Mouse (Mus musculus): Measurements from ENCODE around the gene Kcnf1. TPM values are rescaled to one million over a fixed set of nuclear protein-coding genes. Genes with fewer than 3 reads are reported as not detected.

Kcnf1 gene
- polyA plus RNA-seq, 1 experiment from 2014 or later, result 0.08 TPM

GRCm38 (mm10) chr12:17170406-17170805, 6.3 kb downstream of the Kcnf1 start:
- H3K27me3 ChIP-seq (replicated peaks; ENCODE audit: insufficient read depth, low read length), result peaks cover 12% of the 10 kb centered on the region
- 84% methylated on average over 10 of the region's 10 CpGs for WGBS
- no peaks in the 10 kb centered on the region for H3K9me3 ChIP-seq (ENCODE audit: low read length)
- no peak overlapping the region for H3K4me3 ChIP-seq (ENCODE audit: low read depth, low read length)
- DNase-seq (ENCODE audit: low spot score) (no peak), ATAC-seq (no peak)
- no peak overlapping the region for H3K9ac ChIP-seq (replicated peaks; ENCODE audit: low read depth)
- TF ChIP-seq CTCF (IDR thresholded peaks at IDR 0.05) (no peak), EP300 (IDR thresholded peaks at IDR 0.05) (no peak)
- H3K27ac ChIP-seq (ENCODE audit: low read length), result no peak overlapping the region
- H3K4me1 ChIP-seq (ENCODE audit: insufficient read depth, low read depth, low read length), result no peaks in the 10 kb centered on the region
- H3K4me2 ChIP-seq (replicated peaks; ENCODE audit: low read depth, low read length), result no peak overlapping the region
- no peaks in the 10 kb centered on the region for H3K36me3 ChIP-seq (ENCODE audit: insufficient read depth, low read length)

DNA sequence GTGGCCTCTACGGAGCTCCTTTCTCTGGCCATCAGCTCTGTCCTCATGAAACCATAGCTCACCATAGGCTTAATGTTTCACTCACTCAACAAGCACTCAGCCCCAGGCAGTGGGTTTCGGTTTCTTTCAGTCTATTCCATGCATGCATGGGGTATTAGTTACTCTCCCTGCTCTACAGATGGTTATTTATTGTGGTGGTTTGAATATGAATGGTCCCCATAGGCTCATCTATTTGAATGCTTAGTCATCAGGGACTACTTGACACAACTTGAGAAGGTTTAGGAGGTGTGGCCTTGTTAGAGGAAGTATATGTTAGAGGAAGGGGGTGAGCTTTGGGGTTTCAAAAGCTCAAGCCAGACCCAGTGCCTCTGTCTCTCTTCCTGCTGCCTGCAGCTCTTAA, 10.6 kb downstream of the Kcnf1 start:
- WGBS, result 87% methylated on average over 2 of the region's 2 CpGs

DNA sequence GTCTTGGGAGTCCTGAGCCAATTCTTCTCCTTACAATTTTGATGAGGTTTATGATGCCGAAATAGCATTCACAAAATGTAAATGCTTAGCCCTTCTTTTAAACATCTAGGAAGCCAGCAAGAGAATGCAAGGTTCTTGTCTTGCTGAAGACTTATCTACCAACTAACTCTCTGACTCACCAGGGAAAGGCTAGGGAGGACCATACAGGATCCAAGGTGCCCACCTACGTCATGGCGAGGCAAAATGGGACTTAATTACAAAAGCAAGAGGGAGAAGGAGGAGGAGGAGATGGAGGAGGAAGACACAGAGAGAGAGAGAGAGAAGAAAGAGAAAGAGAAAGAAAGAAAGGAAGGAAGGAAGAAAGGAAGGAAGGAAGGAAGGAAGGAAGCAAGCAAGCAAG, 12.7 kb downstream of the Kcnf1 start:
- ATAC-seq, result no peak
- Histone ChIP-seq H3K27me3 (replicated peaks; ENCODE audit: insufficient read depth, low read length) (no peaks in the 10 kb centered on the region), H3K9ac (replicated peaks; ENCODE audit: low read depth) (no peak overlapping the region), H3K27ac (ENCODE audit: low read length) (no peak overlapping the region), H3K4me3 (ENCODE audit: low read depth, low read length) (no peak overlapping the region), H3K9me3 (ENCODE audit: low read length) (no peaks in the 10 kb centered on the region), H3K36me3 (ENCODE audit: insufficient read depth, low read length) (no peaks in the 10 kb centered on the region), H3K4me1 (ENCODE audit: insufficient read depth, low read depth, low read length) (no peaks in the 10 kb centered on the region), H3K4me2 (replicated peaks; ENCODE audit: low read depth, low read length) (no peak overlapping the region)
- WGBS, result 92% methylated on average over 3 of the region's 3 CpGs
- TF ChIP-seq CTCF (IDR thresholded peaks at IDR 0.05) (no peak), EP300 (IDR thresholded peaks at IDR 0.05) (no peak)
- DNase-seq (ENCODE audit: low spot score), result no peak

More for the DNA sequence above, 10.6 kb downstream of the Kcnf1 start:
- TF ChIP-seq EP300 (IDR thresholded peaks at IDR 0.05) (no peak), CTCF (IDR thresholded peaks at IDR 0.05) (no peak)
- Histone ChIP-seq H3K9me3 (ENCODE audit: low read length) (no peaks in the 10 kb centered on the region), H3K4me1 (ENCODE audit: insufficient read depth, low read depth, low read length) (no peaks in the 10 kb centered on the region), H3K9ac (replicated peaks; ENCODE audit: low read depth) (no peak overlapping the region), H3K4me3 (ENCODE audit: low read depth, low read length) (no peak overlapping the region), H3K27ac (ENCODE audit: low read length) (no peak overlapping the region), H3K27me3 (replicated peaks; ENCODE audit: insufficient read depth, low read length) (no peaks in the 10 kb centered on the region), H3K4me2 (replicated peaks; ENCODE audit: low read depth, low read length) (no peak overlapping the region), H3K36me3 (ENCODE audit: insufficient read depth, low read length) (no peaks in the 10 kb centered on the region)
- ATAC-seq (no peak), DNase-seq (ENCODE audit: low spot score) (no peak)

DNA sequence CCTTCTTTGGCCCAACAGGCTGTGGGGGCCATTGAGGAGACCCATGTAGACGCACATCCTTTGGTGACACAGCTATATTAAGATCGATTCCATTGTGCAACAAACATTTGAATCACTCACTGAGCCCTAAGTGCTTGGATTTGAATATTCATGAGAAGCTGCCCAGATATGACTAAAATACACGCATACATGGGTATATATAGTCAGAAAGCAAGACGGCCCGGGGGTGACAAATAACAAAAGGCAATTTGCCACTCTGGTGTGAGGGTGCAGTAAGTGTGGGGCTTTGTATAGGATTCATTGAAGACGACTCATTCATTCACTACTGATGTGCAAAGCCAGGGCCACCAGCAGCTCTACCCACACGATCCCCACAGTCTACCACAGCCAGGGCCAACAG, 17.1 kb downstream of the Kcnf1 start:
- no peaks in the 10 kb centered on the region for H3K4me1 ChIP-seq (ENCODE audit: insufficient read depth, low read depth, low read length)
- TF ChIP-seq EP300 (IDR thresholded peaks at IDR 0.05) (no peak), CTCF (IDR thresholded peaks at IDR 0.05) (no peak)
- no peak for ATAC-seq
- H3K27me3 ChIP-seq (replicated peaks; ENCODE audit: insufficient read depth, low read length), result no peaks in the 10 kb centered on the region
- no peak overlapping the region for H3K4me2 ChIP-seq (replicated peaks; ENCODE audit: low read depth, low read length)
- H3K4me3 ChIP-seq (ENCODE audit: low read depth, low read length), result no peak overlapping the region
- H3K9ac ChIP-seq (replicated peaks; ENCODE audit: low read depth), result no peak overlapping the region
- 85% methylated on average over 7 of the region's 7 CpGs for WGBS
- no peak overlapping the region for H3K27ac ChIP-seq (ENCODE audit: low read length)
- H3K36me3 ChIP-seq (ENCODE audit: insufficient read depth, low read length), result no peaks in the 10 kb centered on the region
- H3K9me3 ChIP-seq (ENCODE audit: low read length), result no peaks in the 10 kb centered on the region
- no peak for DNase-seq (ENCODE audit: low spot score)

DNA sequence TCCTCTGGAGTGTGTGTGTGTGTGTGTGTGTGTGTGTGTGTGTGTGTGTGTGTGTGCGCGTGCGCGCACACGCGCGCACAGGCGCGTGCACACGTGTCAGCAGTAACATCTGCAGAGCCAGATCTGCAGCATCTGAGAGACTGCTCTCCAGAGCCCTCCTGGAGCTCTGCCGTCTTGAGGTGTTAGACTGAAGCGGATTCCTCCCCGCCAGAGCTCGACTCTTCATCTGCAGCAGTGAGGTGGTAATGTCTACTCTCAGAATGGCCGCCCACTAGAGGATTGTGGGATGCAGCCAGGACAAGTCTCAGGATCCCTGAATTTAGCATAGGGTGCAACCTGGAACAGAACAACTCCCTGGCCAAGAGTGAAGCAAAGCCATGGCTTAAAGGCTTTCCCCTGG, 19.1 kb downstream of the Kcnf1 start:
- H3K27ac ChIP-seq (ENCODE audit: low read length), result no peak overlapping the region
- no peak overlapping the region for H3K4me2 ChIP-seq (replicated peaks; ENCODE audit: low read depth, low read length)
- TF ChIP-seq EP300 (IDR thresholded peaks at IDR 0.05) (no peak), CTCF (IDR thresholded peaks at IDR 0.05) (no peak)
- H3K36me3 ChIP-seq (ENCODE audit: insufficient read depth, low read length), result no peaks in the 10 kb centered on the region
- DNase-seq (ENCODE audit: low spot score) (no peak), ATAC-seq (no peak)
- no peaks in the 10 kb centered on the region for H3K27me3 ChIP-seq (replicated peaks; ENCODE audit: insufficient read depth, low read length)
- H3K4me1 ChIP-seq (ENCODE audit: insufficient read depth, low read depth, low read length), result no peaks in the 10 kb centered on the region
- no peaks in the 10 kb centered on the region for H3K9me3 ChIP-seq (ENCODE audit: low read length)
- WGBS, result 88% methylated on average over 15 of the region's 15 CpGs
- H3K9ac ChIP-seq (replicated peaks; ENCODE audit: low read depth), result no peak overlapping the region
- H3K4me3 ChIP-seq (ENCODE audit: low read depth, low read length), result no peak overlapping the region

GRCm38 (mm10) chr12:17155781-17156180, 20.9 kb downstream of the Kcnf1 start:
- H3K27ac ChIP-seq (ENCODE audit: low read length), result no peak overlapping the region
- DNase-seq (ENCODE audit: low spot score), result no peak
- TF ChIP-seq EP300 (IDR thresholded peaks at IDR 0.05), result no peak
- TF ChIP-seq CTCF (IDR thresholded peaks at IDR 0.05), result no peak
- WGBS, result 59% methylated on average over 1 of the region's 1 CpGs
- no peak overlapping the region for H3K4me2 ChIP-seq (replicated peaks; ENCODE audit: low read depth, low read length)
- H3K36me3 ChIP-seq (ENCODE audit: insufficient read depth, low read length), result no peaks in the 10 kb centered on the region
- H3K9ac ChIP-seq (replicated peaks; ENCODE audit: low read depth), result no peak overlapping the region
- H3K9me3 ChIP-seq (ENCODE audit: low read length), result no peaks in the 10 kb centered on the region
- no peaks in the 10 kb centered on the region for H3K27me3 ChIP-seq (replicated peaks; ENCODE audit: insufficient read depth, low read length)
- ATAC-seq, result no peak
- H3K4me1 ChIP-seq (ENCODE audit: insufficient read depth, low read depth, low read length), result no peaks in the 10 kb centered on the region
- H3K4me3 ChIP-seq (ENCODE audit: low read depth, low read length), result no peak overlapping the region

GRCm38 (mm10) chr12:17152840-17153239, 23.8 kb downstream of the Kcnf1 start:
- DNase-seq (ENCODE audit: low spot score) (no peak), ATAC-seq (no peak)
- no peak overlapping the region for H3K9ac ChIP-seq (replicated peaks; ENCODE audit: low read depth)
- H3K4me2 ChIP-seq (replicated peaks; ENCODE audit: low read depth, low read length), result no peak overlapping the region
- whole genome bisulfite sequencing, result 63% methylated on average over 7 of the region's 7 CpGs
- H3K27ac ChIP-seq (ENCODE audit: low read length), result no peak overlapping the region
- H3K36me3 ChIP-seq (ENCODE audit: insufficient read depth, low read length), result no peaks in the 10 kb centered on the region
- no peaks in the 10 kb centered on the region for H3K9me3 ChIP-seq (ENCODE audit: low read length)
- H3K4me3 ChIP-seq (ENCODE audit: low read depth, low read length), result no peak overlapping the region
- H3K27me3 ChIP-seq (replicated peaks; ENCODE audit: insufficient read depth, low read length), result no peaks in the 10 kb centered on the region
- H3K4me1 ChIP-seq (ENCODE audit: insufficient read depth, low read depth, low read length), result no peaks in the 10 kb centered on the region
- no peak for TF ChIP-seq CTCF (IDR thresholded peaks at IDR 0.05)
- TF ChIP-seq EP300 (IDR thresholded peaks at IDR 0.05), result no peak
